Mouse (Mus musculus) limb, embryonic 12.5 days (tissue): ENCODE data around the gene Snapc3. TPM values are rescaled to one million over a fixed set of nuclear protein-coding genes. Genes with fewer than 3 reads are reported as not detected.

Source experiments
- polyA plus RNA-seq: library from polyadenylated mRNA; unstranded; fragments of >200 nt; fragmentation: Nextera tagmentation; extraction: Ambion mirVana; gene quantifications from 2 replicates; pipeline ENCODE4 v1.2.1, GENCODE M21; 2016

Snapc3 gene
- polyA plus RNA-seq, 1 experiment from 2014 or later: 57.5 TPM

Other genes with a start within 250 kb of the Snapc3 start
- 2.0 and 2.3 TPM in 2 replicates for gene Ttc39b, start 93.5 kb upstream of the Snapc3 start, polyA plus RNA-seq
- 292 and 306 TPM in 2 replicates for gene Psip1, start 68.7 kb downstream of the Snapc3 start, polyA plus RNA-seq
- 5.4 and 6.4 TPM in 2 replicates for gene Ccdc171, start 107.8 kb downstream of the Snapc3 start, polyA plus RNA-seq